Mouse (Mus musculus): ENCODE measurements around the gene Sept1. TPM values are rescaled to one million over a fixed set of nuclear protein-coding genes. Genes with fewer than 3 reads are reported as not detected.
"Not testable (repeated sequence)": the region's sequence is repeated elsewhere in the genome, so short reads cannot be mapped to it uniquely, and the experiment has no call there.

The Sept1 gene
- polyA plus RNA-seq, 1 experiment from 2014 or later, result 31.8 TPM

DNA sequence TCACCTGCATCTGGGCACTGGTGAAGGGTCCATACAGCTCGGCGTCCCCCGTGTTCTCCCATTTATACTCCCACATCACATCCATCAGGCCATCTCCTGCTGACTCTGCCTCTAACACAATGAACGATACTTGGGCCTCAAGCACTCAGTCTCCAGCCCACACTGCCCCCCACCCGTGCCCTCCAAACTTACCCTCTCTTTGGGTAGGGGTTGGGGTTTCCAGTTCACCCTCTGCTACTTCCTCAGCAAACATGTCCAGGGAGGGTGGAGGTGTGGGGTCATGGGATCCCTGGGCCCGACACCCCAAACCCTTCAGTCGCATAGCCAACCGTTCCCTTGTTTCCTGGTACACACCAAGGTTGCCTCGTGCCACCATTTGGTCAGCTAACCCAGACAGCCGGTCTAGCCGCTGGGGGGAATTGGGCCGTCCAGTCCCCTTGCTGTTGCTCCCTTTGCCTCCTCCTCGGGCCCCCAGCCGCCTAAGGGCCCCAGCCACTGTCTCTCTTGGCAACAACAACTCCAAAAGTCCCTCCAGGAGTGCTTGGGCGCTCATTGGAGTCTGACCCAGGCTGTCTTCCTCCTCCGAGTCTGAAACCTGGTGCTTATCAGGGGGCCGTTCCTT, 38.8 kb downstream of the Sept1 start:
- no peaks in the 10 kb centered on the region for H3K27me3 ChIP-seq (ENCODE audit: low read depth, poor library complexity, severe bottlenecking)
- peak overlapping the region; percentile 80 for H3K4me3 ChIP-seq
- no peaks in the 10 kb centered on the region for H3K9me3 ChIP-seq (replicated peaks)
- 93% methylated on average over 17 of the region's 17 CpGs for WGBS
- DNase-seq (ENCODE audit: low spot score), result no peak
- H3K27ac ChIP-seq (replicated peaks), result peak overlapping the region; percentile 94; the same call in 1 of the 2 replicates
- H3K36me3 ChIP-seq, result peaks cover 71% of the 10 kb centered on the region
- H3K4me1 ChIP-seq, result peaks cover 26% of the 10 kb centered on the region

GRCm38 (mm10) chr7:127192989-127193388, 39.9 kb downstream of the Sept1 start:
- WGBS, result 91% methylated on average over 5 of the region's 5 CpGs
- peaks cover 60% of the 10 kb centered on the region for H3K36me3 ChIP-seq

GRCm38 (mm10) chr7:127190672-127191071, 42.3 kb downstream of the Sept1 start:
- no peak overlapping the region for H3K27ac ChIP-seq (replicated peaks)
- no peaks in the 10 kb centered on the region for H3K9me3 ChIP-seq (replicated peaks)
- no peak for DNase-seq (ENCODE audit: low spot score)
- H3K4me1 ChIP-seq, result peaks cover 15% of the 10 kb centered on the region
- no peak overlapping the region for H3K4me3 ChIP-seq
- 90% methylated on average over 6 of the region's 6 CpGs for WGBS
- H3K27me3 ChIP-seq (ENCODE audit: low read depth, poor library complexity, severe bottlenecking), result no peaks in the 10 kb centered on the region
- peaks cover 47% of the 10 kb centered on the region for H3K36me3 ChIP-seq

More at GRCm38 (mm10) chr7:127192989-127193388, 39.9 kb downstream of the Sept1 start:
- DNase-seq (ENCODE audit: low spot score), result no peak
- Histone ChIP-seq H3K4me3 (no peak overlapping the region), H3K27me3 (ENCODE audit: low read depth, poor library complexity, severe bottlenecking) (no peaks in the 10 kb centered on the region), H3K4me1 (peaks cover 26% of the 10 kb centered on the region), H3K9me3 (replicated peaks) (no peaks in the 10 kb centered on the region), H3K27ac (replicated peaks) (no peak overlapping the region)

GRCm38 (mm10) chr7:127188305-127189276, 44.3 kb downstream of the Sept1 start:
- peaks cover 33% of the 10 kb centered on the region for H3K36me3 ChIP-seq
- WGBS, result 88% methylated on average over 17 of the region's 17 CpGs
- no peak for DNase-seq (ENCODE audit: low spot score)

DNA sequence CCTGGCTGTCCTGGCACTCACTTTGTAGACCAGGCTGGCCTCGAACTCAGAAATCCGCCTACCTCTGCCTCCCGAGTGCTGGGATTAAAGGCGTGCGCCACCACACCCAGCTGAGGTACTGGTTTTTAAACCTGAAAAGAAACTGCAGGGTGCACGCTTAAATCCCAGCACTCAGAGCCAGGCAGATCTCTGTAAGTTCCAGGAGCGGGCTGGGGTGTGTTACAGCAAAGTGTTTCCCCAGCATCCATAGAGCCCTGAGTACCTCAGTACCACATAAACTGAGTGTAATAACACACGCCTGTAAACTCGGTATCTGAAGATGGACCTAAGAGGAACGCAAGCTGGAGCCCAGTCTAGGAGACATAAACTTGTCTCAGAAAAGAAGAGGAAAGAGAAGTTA, 45.6 kb downstream of the Sept1 start:
- Histone ChIP-seq H3K36me3 (peaks cover 21% of the 10 kb centered on the region), H3K4me3 (no peak overlapping the region), H3K27ac (replicated peaks) (no peak overlapping the region), H3K4me1 (no peaks in the 10 kb centered on the region), H3K9me3 (replicated peaks) (no peaks in the 10 kb centered on the region), H3K27me3 (ENCODE audit: low read depth, poor library complexity, severe bottlenecking) (no peaks in the 10 kb centered on the region)
- DNase-seq (ENCODE audit: low spot score), result no peak
- WGBS, result 73% methylated on average over 10 of the region's 10 CpGs

More at GRCm38 (mm10) chr7:127188305-127189276, 44.3 kb downstream of the Sept1 start:
- no peaks in the 10 kb centered on the region; the same call in 1 of the 2 replicates for H3K4me1 ChIP-seq
- H3K27me3 ChIP-seq (ENCODE audit: low read depth, poor library complexity, severe bottlenecking), result no peaks in the 10 kb centered on the region
- no peak overlapping the region for H3K4me3 ChIP-seq
- no peak overlapping the region for H3K27ac ChIP-seq (replicated peaks)
- no peaks in the 10 kb centered on the region for H3K9me3 ChIP-seq (replicated peaks)

DNA sequence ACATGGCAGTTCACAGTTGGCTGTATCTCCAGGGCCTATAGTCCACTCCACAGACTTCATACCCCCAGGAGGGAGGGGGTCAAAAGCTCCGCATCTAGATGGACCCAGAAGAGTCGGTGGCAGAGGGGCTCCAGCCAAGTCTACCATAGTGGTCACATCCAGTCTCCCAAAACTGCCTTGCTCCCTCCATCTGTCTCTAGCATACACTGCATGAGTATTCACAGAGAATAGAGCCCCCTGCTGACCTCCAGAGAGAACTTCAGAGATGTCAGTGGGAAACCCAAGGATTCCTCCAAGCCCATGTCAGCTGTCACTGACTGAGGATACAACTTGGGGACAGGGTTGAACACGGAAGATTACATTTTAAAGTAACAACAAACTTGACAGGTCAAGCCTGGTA, 47.3 kb downstream of the Sept1 start:
- H3K4me3 ChIP-seq, result no peak overlapping the region
- H3K4me1 ChIP-seq, result no peaks in the 10 kb centered on the region
- DNase-seq (ENCODE audit: low spot score), result no peak
- no peak overlapping the region for H3K27ac ChIP-seq (replicated peaks)
- 72% methylated on average over 3 of the region's 3 CpGs for WGBS
- H3K9me3 ChIP-seq (replicated peaks), result no peaks in the 10 kb centered on the region
- no peaks in the 10 kb centered on the region for H3K27me3 ChIP-seq (ENCODE audit: low read depth, poor library complexity, severe bottlenecking)
- H3K36me3 ChIP-seq, result peaks cover 4% of the 10 kb centered on the region

DNA sequence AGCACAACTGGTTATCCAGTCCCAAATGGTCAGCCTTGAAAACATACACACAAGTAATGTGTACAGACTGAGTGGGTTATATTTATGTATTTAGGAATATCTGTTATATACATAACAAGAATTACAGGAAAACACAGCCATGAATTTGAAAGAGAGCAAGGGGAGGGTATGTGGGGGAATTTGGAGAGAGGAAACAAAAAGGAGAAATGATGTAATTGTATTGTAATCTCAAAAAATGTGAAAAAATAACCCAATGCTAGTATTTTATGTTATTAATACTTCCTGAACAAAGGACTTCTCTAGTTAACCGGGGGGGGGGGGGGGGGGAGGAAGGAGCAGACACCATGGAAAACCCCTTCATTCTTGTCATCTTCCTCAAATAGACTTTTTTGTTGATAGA, 48.2 kb downstream of the Sept1 start:
- Histone ChIP-seq H3K9me3 (replicated peaks) (no peaks in the 10 kb centered on the region), H3K27ac (replicated peaks) (no peak overlapping the region), H3K36me3 (no peaks in the 10 kb centered on the region), H3K27me3 (ENCODE audit: low read depth, poor library complexity, severe bottlenecking) (no peaks in the 10 kb centered on the region), H3K4me3 (no peak overlapping the region), H3K4me1 (no peaks in the 10 kb centered on the region)
- WGBS, result 67% methylated on average over 1 of the region's 1 CpGs
- DNase-seq (ENCODE audit: low spot score), result no peak

GRCm38 (mm10) chr7:127183828-127184227, 49.1 kb downstream of the Sept1 start:
- Histone ChIP-seq H3K4me3 (no peak overlapping the region), H3K27me3 (ENCODE audit: low read depth, poor library complexity, severe bottlenecking) (no peaks in the 10 kb centered on the region), H3K4me1 (no peaks in the 10 kb centered on the region), H3K9me3 (replicated peaks) (no peaks in the 10 kb centered on the region), H3K36me3 (no peaks in the 10 kb centered on the region), H3K27ac (replicated peaks) (no peak overlapping the region)
- no peak for DNase-seq (ENCODE audit: low spot score)
- WGBS, result 79% methylated on average over 6 of the region's 6 CpGs

- H3K4me3 ChIP-seq, result no peak overlapping the region
- 84% methylated on average over 8 of the region's 8 CpGs for WGBS
- no peaks in the 10 kb centered on the region for H3K4me1 ChIP-seq
- no peaks in the 10 kb centered on the region for H3K9me3 ChIP-seq (replicated peaks)
- H3K27me3 ChIP-seq (ENCODE audit: low read depth, poor library complexity, severe bottlenecking), result no peaks in the 10 kb centered on the region
- no peaks in the 10 kb centered on the region for H3K36me3 ChIP-seq
- DNase-seq (ENCODE audit: low spot score), result no peak
- no peak overlapping the region for H3K27ac ChIP-seq (replicated peaks)
These were observed 49.6 kb downstream of the Sept1 start for GRCm38 (mm10) chr7:127183345-127183744.

DNA sequence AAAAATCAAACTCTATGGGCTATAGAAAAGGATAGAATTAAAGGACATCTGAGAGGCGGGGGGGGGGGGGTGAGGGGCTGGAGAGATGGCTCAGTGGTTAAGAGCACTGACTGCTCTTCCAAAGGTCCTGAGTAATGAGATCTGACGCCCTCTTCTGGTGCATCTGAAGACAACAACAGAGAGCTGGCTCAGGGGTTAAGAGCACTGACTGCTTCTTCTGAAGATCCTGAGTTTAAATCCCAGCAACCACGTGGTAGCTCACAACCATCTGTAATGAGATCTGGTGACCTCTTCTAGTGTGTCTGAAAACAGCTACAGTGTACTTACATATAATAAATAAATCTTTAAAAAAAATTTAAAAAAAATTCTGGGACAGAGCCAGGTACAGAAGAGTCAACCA, 51.2 kb downstream of the Sept1 start:
- not testable (repeated sequence) for H3K36me3 ChIP-seq; H3K27me3 ChIP-seq (ENCODE audit: low read depth, poor library complexity, severe bottlenecking); H3K27ac ChIP-seq (replicated peaks); H3K4me1 ChIP-seq; H3K9me3 ChIP-seq (replicated peaks); H3K4me3 ChIP-seq; DNase-seq (ENCODE audit: low spot score)
- WGBS, result 12% methylated on average over 2 of the region's 3 CpGs

DNA sequence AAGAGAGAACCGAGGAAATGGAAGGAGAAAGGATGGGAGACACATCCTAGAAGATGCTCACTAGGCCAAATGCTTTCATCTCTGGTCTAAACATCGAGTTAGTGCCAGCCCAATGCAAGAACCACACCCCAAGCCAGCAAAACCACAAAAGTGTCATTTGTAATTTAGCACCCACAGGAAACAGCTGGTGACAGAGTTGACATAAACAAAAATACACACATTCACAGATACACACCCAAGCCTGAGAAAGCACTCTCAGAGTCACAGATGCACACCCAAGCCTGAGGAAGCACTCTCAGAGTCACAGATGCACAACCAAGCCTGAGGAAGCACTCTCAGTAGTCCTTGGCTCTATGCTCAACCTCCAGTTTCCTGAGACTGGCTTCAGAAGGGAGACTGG, 52.1 kb downstream of the Sept1 start:
- Histone ChIP-seq H3K4me1 (no peaks in the 10 kb centered on the region), H3K27ac (replicated peaks) (no peak overlapping the region), H3K4me3 (no peak overlapping the region), H3K36me3 (no peaks in the 10 kb centered on the region), H3K9me3 (replicated peaks) (no peaks in the 10 kb centered on the region), H3K27me3 (ENCODE audit: low read depth, poor library complexity, severe bottlenecking) (no peaks in the 10 kb centered on the region)
- no peak for DNase-seq (ENCODE audit: low spot score)
- WGBS, result 82% methylated on average over 2 of the region's 2 CpGs

- WGBS, result 79% methylated on average over 4 of the region's 4 CpGs
- Histone ChIP-seq H3K27ac (replicated peaks) (no peak overlapping the region), H3K4me1 (no peaks in the 10 kb centered on the region), H3K4me3 (no peak overlapping the region), H3K27me3 (ENCODE audit: low read depth, poor library complexity, severe bottlenecking) (no peaks in the 10 kb centered on the region), H3K36me3 (no peaks in the 10 kb centered on the region), H3K9me3 (replicated peaks) (0 out of 2 replicates have a peak, but pooled peaks cover 3% of the 10 kb centered on the region)
- no peak for DNase-seq (ENCODE audit: low spot score)
These were observed 56.0 kb downstream of the Sept1 start for GRCm38 (mm10) chr7:127176937-127177336.

- no peak for DNase-seq (ENCODE audit: low spot score)
- WGBS, result 93% methylated on average over 5 of the region's 5 CpGs
- H3K4me1 ChIP-seq, result no peaks in the 10 kb centered on the region
- no peak overlapping the region for H3K27ac ChIP-seq (replicated peaks)
- H3K9me3 ChIP-seq (replicated peaks), result no peaks in the 10 kb centered on the region
- H3K27me3 ChIP-seq (ENCODE audit: low read depth, poor library complexity, severe bottlenecking), result no peaks in the 10 kb centered on the region
- no peaks in the 10 kb centered on the region for H3K36me3 ChIP-seq
- H3K4me3 ChIP-seq, result no peak overlapping the region
These were observed 66.4 kb downstream of the Sept1 start for GRCm38 (mm10) chr7:127166501-127166900.

All from midbrain, embryonic 10.5 days (tissue).